Mouse (Mus musculus) liver, embryonic 12.5 days (tissue): ENCODE data around the gene Hsd17b2. TPM values are rescaled to one million over a fixed set of nuclear protein-coding genes. Genes with fewer than 3 reads are reported as not detected.

ENCODE experiments used
- ATAC-seq: fragments of 200-750 bp; cut with Nextera tagmentation; 2 replicates; pipeline ENCODE4 v1.8.0; 2017; ENCODE audit warnings: moderate number of reproducible peaks, mild to moderate bottlenecking, moderate library complexity
- H3K27ac ChIP-seq: fragments of 300-500 bp; sonication (generic); 2 replicates; pipeline ENCODE4 v1.5.1; 2016; ENCODE audit warnings: mild to moderate bottlenecking
- H3K27me3 ChIP-seq: fragments of 300-500 bp; sonication (generic); replicated peaks from 2 replicates; pipeline ENCODE4 v1.6.1; 2016; ENCODE audit warnings: mild to moderate bottlenecking, moderate library complexity
- H3K36me3 ChIP-seq: fragments of 300-500 bp; sonication (generic); 2 replicates; pipeline ENCODE4 v1.6.1; 2016; ENCODE audit warnings: mild to moderate bottlenecking, moderate library complexity
- H3K4me1 ChIP-seq: fragments of 300-500 bp; sonication (generic); 2 replicates; pipeline ENCODE4 v1.6.1; 2016
- H3K4me2 ChIP-seq: fragments of 300-500 bp; sonication (generic); 2 replicates; pipeline ENCODE4 v1.6.1; 2016; ENCODE audit warnings: mild to moderate bottlenecking, moderate library complexity
- H3K4me3 ChIP-seq: fragments of 300-500 bp; sonication (generic); 2 replicates; pipeline ENCODE4 v1.5.1; 2016; ENCODE audit warnings: mild to moderate bottlenecking, moderate library complexity
- H3K9ac ChIP-seq: fragments of 300-500 bp; sonication (generic); 2 replicates; pipeline ENCODE4 v1.6.1; 2016; ENCODE audit warnings: mild to moderate bottlenecking, moderate library complexity
- H3K9me3 ChIP-seq: fragments of 300-500 bp; sonication (generic); replicated peaks from 2 replicates; pipeline ENCODE4 v1.6.1; 2016; ENCODE audit warnings: mild to moderate bottlenecking, moderate library complexity
- WGBS: fragments of 180-500 bp; shearing (Covaris S2); methylation state at CpG from one replicate; pipeline ENCODE4 v1.1.7; 2016; ENCODE audit not compliant: insufficient replicate concordance; 5-methylcytosine and 5-hydroxymethylcytosine counted together
- polyA plus RNA-seq: library from polyadenylated mRNA; unstranded; fragments of >200 nt; fragmentation: Nextera tagmentation; extraction: Ambion mirVana; gene quantifications from 2 replicates; pipeline ENCODE4 v1.2.1, GENCODE M21; 2016

Gene Hsd17b2
- polyA plus RNA-seq, 1 experiment from 2014 or later: 20.9 TPM

DNA sequence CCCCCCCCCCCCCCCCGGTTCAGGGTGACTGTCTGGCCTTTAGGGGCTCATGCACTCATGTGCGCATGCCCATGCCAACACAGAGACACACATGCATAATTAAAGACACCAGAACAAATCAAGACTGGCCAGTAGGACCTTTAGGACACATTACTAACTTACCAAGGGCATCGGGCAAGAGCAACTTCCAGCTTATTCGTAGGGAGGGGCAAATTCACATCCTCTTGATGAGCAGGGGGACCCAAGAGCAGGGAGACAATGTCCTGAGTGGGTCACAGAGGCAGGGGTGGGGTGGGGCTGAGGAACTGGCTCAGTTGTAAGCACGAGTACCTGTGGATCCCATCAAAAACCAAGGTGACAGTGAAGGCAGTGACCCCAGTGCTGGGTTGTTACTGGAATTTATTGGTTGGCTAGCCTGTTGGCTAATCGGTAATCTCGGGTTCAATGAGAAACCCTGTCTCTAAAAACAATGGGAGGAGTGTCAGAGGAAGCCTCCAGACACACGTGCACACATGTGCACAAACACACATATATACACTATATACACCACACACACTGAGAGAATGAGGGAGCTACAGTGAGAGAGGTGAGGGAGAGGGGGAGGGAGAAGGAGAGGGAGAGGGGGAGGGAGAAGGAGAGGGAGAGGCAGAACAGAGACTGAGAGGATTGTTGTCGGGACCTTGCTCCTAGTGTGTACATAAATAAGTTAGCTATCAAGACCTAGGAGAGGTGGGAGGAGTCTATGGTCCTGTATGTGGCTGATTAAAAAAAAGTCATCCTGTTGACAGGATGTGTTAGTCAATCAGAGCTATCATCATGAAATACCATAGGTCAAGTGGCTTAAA lies 46.4 kb downstream of the Hsd17b2 start:
- ATAC-seq: peak; percentile 13
- Histone ChIP-seq H3K36me3 (peaks cover 4% of the 10 kb centered on the region; the same call in 1 of the 2 replicates), H3K9me3 (no peaks in the 10 kb centered on the region), H3K27me3 (no peaks in the 10 kb centered on the region), H3K4me3 (no peak overlapping the region), H3K4me2 (no peak overlapping the region), H3K27ac (no peak overlapping the region), H3K9ac (no peak overlapping the region), H3K4me1 (peaks cover 7% of the 10 kb centered on the region; the same call in 1 of the 2 replicates)
- WGBS: 54% methylated on average over 8 of the region's 9 CpGs

GRCm38 (mm10) chr8:117749436-117749835 lies 47.7 kb downstream of the Hsd17b2 start:
- H3K9ac ChIP-seq: no peak overlapping the region
- WGBS: 48% methylated on average over 2 of the region's 2 CpGs
- peaks cover under 1% of the 10 kb centered on the region; the same call in 1 of the 2 replicates for H3K36me3 ChIP-seq
- no peaks in the 10 kb centered on the region for H3K27me3 ChIP-seq
- no peaks in the 10 kb centered on the region for H3K9me3 ChIP-seq
- no peak overlapping the region for H3K27ac ChIP-seq
- ATAC-seq: no peak
- H3K4me3 ChIP-seq: no peak overlapping the region
- H3K4me2 ChIP-seq: no peak overlapping the region
- H3K4me1 ChIP-seq: peaks cover 7% of the 10 kb centered on the region; the same call in 1 of the 2 replicates

- H3K4me1 ChIP-seq: peaks cover under 1% of the 10 kb centered on the region; the same call in 1 of the 2 replicates
- H3K9ac ChIP-seq: no peak overlapping the region
- no peaks in the 10 kb centered on the region for H3K9me3 ChIP-seq
- H3K4me3 ChIP-seq: no peak overlapping the region
- no peak for ATAC-seq
- no peaks in the 10 kb centered on the region for H3K27me3 ChIP-seq
- H3K36me3 ChIP-seq: no peaks in the 10 kb centered on the region
- H3K4me2 ChIP-seq: no peak overlapping the region
- 65% methylated on average over 11 of the region's 11 CpGs for WGBS
- no peak overlapping the region for H3K27ac ChIP-seq
Observed at GRCm38 (mm10) chr8:117757900-117758299, 56.2 kb downstream of the Hsd17b2 start.

DNA sequence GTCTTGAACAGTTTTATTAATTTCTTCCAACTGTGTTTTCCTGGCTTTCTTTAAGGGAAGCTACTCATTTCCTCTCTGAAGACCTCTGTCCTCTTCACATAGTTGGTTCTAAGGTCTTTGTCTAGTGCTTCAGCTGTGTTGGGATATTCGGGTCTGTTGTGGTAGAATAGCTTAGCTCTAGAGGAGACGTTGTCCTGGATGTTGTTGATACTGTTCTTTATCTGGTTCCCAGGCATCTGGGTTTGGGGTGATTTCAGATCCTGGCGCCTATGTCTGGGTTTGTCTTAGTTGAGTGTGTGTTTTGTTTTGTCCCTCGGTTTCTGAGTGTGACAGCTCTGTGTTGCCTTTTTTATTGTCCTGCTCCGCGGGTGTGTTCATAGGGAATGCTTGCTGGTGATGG lies 61.1 kb downstream of the Hsd17b2 start:
- Histone ChIP-seq H3K9me3 (no peaks in the 10 kb centered on the region), H3K36me3 (no peaks in the 10 kb centered on the region), H3K4me1 (peaks cover 37% of the 10 kb centered on the region), H3K4me3 (no peak overlapping the region), H3K4me2 (peak overlapping the region; percentile 39; the same call in 1 of the 2 replicates), H3K9ac (no peak overlapping the region), H3K27me3 (peaks cover 5% of the 10 kb centered on the region; the same call in 1 of the 2 replicates), H3K27ac (0 out of 2 replicates have a peak overlapping the region, but pooled peaks have one; percentile 40)
- peak; percentile 74 for ATAC-seq
- 54% methylated on average over 6 of the region's 6 CpGs for WGBS

GRCm38 (mm10) chr8:117764625-117765024 lies 62.9 kb downstream of the Hsd17b2 start:
- ATAC-seq: no peak
- Histone ChIP-seq H3K36me3 (no peaks in the 10 kb centered on the region), H3K4me3 (no peak overlapping the region), H3K9ac (no peak overlapping the region), H3K27ac (no peak overlapping the region), H3K4me1 (peaks cover 41% of the 10 kb centered on the region), H3K4me2 (no peak overlapping the region), H3K9me3 (no peaks in the 10 kb centered on the region), H3K27me3 (peaks cover 5% of the 10 kb centered on the region; the same call in 1 of the 2 replicates)
- 58% methylated on average over 4 of the region's 4 CpGs for WGBS

- Histone ChIP-seq H3K27ac (peak overlapping the region; percentile 81), H3K4me3 (no peak overlapping the region), H3K4me2 (peak overlapping the region; percentile 48), H3K9me3 (no peaks in the 10 kb centered on the region), H3K4me1 (peaks cover 54% of the 10 kb centered on the region), H3K36me3 (no peaks in the 10 kb centered on the region), H3K9ac (no peak overlapping the region), H3K27me3 (peaks cover 5% of the 10 kb centered on the region; the same call in 1 of the 2 replicates)
- peak; percentile 83 for ATAC-seq
- 25% methylated on average over 5 of the region's 5 CpGs for WGBS
Observed at GRCm38 (mm10) chr8:117765947-117766346, 64.2 kb downstream of the Hsd17b2 start.

DNA sequence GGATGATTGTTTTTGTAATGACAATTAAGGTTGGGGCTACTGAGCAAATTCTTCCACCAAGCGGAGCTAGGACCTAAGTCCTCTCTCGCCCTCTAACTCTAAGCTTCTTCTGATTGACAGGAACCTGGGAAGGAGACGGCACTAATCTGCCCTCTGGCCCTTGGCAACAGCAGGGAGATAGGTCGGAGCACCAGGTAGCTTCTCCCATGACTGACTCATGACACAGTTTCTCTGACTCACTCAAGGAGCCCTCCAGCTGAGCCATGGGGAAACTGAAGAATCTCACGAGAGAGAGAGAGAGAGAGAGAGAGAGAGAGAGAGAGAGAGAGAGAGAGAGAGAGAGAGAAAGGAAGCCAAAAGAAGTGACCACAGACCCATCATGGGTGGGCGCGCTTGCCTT lies 67.3 kb downstream of the Hsd17b2 start:
- ATAC-seq: no peak
- H3K4me3 ChIP-seq: no peak overlapping the region
- H3K9me3 ChIP-seq: no peaks in the 10 kb centered on the region
- H3K4me1 ChIP-seq: peaks cover 67% of the 10 kb centered on the region
- WGBS: 73% methylated on average over 7 of the region's 7 CpGs
- no peak overlapping the region for H3K27ac ChIP-seq
- no peaks in the 10 kb centered on the region for H3K36me3 ChIP-seq
- H3K27me3 ChIP-seq: peaks cover 5% of the 10 kb centered on the region; the same call in 1 of the 2 replicates
- H3K9ac ChIP-seq: no peak overlapping the region
- no peak overlapping the region for H3K4me2 ChIP-seq

DNA sequence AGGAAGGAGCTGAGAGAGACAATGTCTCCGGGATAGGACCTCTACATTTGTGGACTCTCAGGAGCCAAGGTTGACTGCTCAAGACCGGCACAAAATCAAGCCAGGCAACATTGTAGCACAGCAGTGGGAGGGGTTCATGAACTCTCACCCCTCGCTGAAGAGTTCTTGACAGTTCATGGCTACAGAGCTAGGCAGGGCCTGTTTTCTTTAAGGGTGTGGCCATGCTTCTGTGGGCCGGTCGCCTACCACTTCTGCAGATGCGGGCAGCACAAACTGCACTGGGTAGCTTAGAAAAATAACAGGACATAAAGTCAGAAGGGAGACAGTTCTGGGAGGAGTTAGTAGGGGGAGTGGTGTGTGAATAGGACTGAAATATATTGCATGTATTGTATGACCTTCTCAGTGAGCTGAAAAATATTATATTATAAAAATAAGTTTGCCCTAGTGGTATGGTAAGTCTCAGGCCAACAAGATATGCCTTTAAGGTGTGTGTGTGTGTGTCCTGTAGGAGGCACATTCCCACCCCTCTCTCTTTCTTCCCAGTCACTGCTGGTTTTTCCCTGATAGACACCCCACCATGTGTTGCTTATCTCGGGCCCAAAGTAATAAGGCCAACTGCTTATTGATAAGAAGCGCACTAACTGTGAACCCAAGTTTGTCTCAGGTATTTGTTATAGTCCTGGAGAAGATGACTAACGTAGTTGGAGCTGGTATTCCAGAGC lies 69.6 kb downstream of the Hsd17b2 start:
- Histone ChIP-seq H3K4me3 (no peak overlapping the region), H3K4me2 (peak overlapping the region; percentile 50), H3K4me1 (peaks cover 51% of the 10 kb centered on the region), H3K27ac (peak overlapping the region; percentile 83), H3K9ac (no peak overlapping the region), H3K9me3 (no peaks in the 10 kb centered on the region), H3K36me3 (no peaks in the 10 kb centered on the region), H3K27me3 (0 out of 2 replicates have a peak, but pooled peaks cover 3% of the 10 kb centered on the region)
- peak; percentile 91 for ATAC-seq
- WGBS: 41% methylated on average over 9 of the region's 9 CpGs

- peak; percentile 44; the same call in 1 of the 2 replicates for ATAC-seq
- no peak overlapping the region for H3K4me3 ChIP-seq
- no peak overlapping the region for H3K9ac ChIP-seq
- WGBS: 40% methylated on average over 2 of the region's 2 CpGs
- peaks cover 43% of the 10 kb centered on the region for H3K4me1 ChIP-seq
- H3K4me2 ChIP-seq: peak overlapping the region; percentile 50
- 0 out of 2 replicates have a peak, but pooled peaks cover 3% of the 10 kb centered on the region for H3K27me3 ChIP-seq
- no peaks in the 10 kb centered on the region for H3K9me3 ChIP-seq
- peak overlapping the region; percentile 83 for H3K27ac ChIP-seq
- no peaks in the 10 kb centered on the region for H3K36me3 ChIP-seq
Observed at GRCm38 (mm10) chr8:117772126-117772525, 70.4 kb downstream of the Hsd17b2 start.

- Histone ChIP-seq H3K27me3 (0 out of 2 replicates have a peak, but pooled peaks cover 3% of the 10 kb centered on the region), H3K4me3 (no peak overlapping the region), H3K4me2 (no peak overlapping the region), H3K36me3 (no peaks in the 10 kb centered on the region), H3K27ac (no peak overlapping the region), H3K9me3 (no peaks in the 10 kb centered on the region), H3K9ac (no peak overlapping the region), H3K4me1 (peaks cover 43% of the 10 kb centered on the region)
- peak; percentile 8; the same call in 1 of the 2 replicates for ATAC-seq
- WGBS: 44% methylated on average over 2 of the region's 2 CpGs
Observed at GRCm38 (mm10) chr8:117772597-117772996, 70.9 kb downstream of the Hsd17b2 start.

GRCm38 (mm10) chr8:117775626-117776025 lies 73.9 kb downstream of the Hsd17b2 start:
- H3K4me2 ChIP-seq: peak overlapping the region; percentile 32
- WGBS: 41% methylated on average over 10 of the region's 10 CpGs
- 0 out of 2 replicates have a peak, but pooled peaks have one; percentile 20 for ATAC-seq

More at GRCm38 (mm10) chr8:117775626-117776025, 73.9 kb downstream of the Hsd17b2 start:
- Histone ChIP-seq H3K9ac (no peak overlapping the region), H3K4me1 (peaks cover 30% of the 10 kb centered on the region), H3K4me3 (no peak overlapping the region), H3K27ac (no peak overlapping the region), H3K9me3 (no peaks in the 10 kb centered on the region), H3K27me3 (peaks cover 7% of the 10 kb centered on the region; the same call in 1 of the 2 replicates), H3K36me3 (no peaks in the 10 kb centered on the region)
